Mouse (Mus musculus): ENCODE results near the gene Prrx1.

Gene Prrx1

DNA sequence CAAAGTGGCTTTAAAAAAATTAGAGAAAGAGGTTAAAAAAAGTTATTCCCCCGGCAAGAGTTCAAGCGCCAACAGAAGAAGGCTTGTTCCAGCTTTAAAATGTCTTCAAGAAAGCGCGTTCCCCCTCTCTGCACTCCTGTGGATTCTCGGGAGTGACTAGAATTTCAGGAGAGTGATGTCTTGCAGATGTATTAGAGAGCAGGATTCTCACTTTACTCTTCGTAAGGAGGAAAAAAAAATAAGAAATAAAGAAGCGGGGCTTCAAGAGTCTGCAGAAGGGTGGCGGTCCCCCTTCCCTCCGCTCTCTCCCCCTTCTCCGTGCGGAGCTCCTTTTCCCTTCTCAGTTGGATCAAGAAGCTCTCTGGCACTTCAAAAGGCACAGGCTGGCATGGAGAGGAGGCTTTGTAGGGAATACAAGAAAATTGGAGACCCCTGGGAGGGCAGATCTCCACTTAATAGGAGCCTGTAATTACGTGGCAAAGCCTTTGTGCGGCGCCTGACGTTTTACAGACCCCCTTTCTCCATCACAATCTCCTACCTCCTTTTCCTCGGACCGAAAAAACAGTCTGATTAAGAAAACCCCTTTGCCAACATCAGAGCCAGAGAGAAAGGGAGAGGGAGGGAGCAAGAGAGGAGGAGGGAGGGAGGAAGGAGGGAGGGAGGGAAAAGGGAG, at the start of gene Prrx1:
Gene Prrx1, minus strand, starts transcription at position 610 of the 673 bp plus-strand sequence.
- no peak for ATAC-seq (ENCODE audit: insufficient number of reproducible peaks, low FRiP score, low TSS enrichment)

DNA sequence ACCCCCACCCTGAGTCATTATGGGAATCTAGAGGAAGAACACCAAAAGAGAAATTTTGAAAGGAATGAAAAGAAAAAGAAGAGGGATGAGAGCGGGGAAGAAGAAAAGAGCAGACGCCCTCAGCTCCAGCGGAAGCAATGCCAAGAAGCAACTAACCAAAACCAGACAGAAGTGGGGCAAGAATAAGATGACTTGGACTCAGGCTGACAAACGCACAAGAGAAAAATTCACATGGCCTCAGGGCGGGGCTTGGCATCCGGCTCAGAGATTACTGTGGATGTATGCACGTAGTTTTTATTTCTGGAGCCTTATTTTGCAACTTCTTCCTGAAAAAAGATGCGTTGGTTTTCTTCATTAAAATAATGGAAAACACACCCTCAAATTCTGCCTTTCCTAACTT, 48.7 kb upstream of the Prrx1 start:
- ATAC-seq (ENCODE audit: insufficient number of reproducible peaks, low FRiP score, low TSS enrichment) = no peak

DNA sequence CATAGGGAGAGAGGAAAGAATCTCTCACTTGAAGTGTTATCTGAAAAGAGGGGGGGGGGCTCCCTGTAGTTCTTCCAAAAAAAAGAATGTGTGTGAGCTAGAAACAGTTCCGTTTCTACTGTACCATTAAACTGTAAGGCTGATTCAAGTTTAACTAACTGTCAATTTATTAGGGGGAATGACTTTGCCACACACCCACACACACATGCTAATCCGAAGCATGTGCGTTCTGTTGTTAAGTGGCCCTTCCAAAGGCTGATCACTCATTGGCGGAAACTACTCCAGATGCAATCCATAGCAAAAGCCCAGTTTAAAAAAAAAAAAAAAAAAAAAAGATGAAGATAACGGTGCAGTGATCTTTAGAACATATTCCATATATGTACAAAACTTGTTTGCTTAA, 47.9 kb upstream of the Prrx1 start:
- no peak for ATAC-seq (ENCODE audit: insufficient number of reproducible peaks, low FRiP score, low TSS enrichment)

DNA sequence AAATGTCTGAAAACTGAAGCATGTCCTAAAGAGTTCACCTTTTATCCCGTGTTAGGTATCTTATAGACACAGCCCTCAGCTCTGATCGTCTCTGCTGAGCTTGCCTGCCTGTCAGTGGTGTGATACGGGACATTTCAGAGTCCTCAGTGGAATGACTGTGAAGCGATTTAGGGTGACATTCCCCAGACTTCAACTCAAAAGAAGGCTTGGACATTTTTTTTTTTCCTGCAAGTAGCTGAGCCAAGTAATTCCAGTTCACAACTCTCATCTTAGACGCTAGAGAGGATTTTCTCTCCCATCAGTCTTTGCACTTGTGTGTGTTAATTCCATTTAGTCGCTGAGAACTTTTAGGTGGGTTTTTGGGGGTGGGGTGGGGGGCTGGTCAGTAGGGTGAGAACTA, 47.3 kb upstream of the Prrx1 start:
- ATAC-seq (ENCODE audit: insufficient number of reproducible peaks, low FRiP score, low TSS enrichment) = no peak

DNA sequence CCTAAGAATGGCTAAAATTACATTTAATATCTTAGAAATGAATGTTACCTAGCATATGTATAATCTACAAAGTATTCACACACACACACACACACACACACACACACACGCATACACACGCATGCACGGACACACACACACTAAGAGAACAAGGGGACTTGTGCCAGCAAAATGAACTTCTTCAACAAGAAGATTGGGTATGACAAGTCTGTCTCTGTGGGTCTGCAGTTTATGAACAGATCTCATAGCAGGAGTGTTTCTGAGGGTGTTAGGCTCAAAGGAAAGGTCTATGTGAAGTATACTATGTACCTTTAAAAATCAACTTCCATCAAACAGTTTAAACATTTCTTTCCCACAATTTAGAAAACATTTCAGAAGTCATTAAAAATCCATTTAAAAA, 46.0 kb upstream of the Prrx1 start:
- no peak for ATAC-seq (ENCODE audit: insufficient number of reproducible peaks, low FRiP score, low TSS enrichment)

DNA sequence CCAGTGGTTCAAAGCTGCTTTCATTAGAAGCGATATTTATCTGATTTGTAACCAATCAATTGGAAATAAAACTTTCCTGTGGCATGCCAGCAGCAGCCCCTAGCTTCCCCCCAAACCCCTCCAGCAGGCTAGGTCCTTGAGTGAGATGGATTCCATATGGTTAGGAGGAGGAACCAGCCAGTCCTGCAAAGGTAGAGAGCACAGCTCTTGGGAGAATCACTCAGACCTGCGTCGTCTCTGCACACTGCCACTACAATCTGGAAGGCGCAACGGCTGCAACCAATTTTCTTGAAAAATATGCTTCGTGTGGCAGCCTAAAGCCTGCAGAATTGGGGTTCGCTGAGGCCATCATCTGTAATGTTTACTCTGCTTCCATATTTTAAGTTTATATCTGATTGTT, 44.7 kb upstream of the Prrx1 start:
- ATAC-seq (ENCODE audit: insufficient number of reproducible peaks, low FRiP score, low TSS enrichment) = no peak

DNA sequence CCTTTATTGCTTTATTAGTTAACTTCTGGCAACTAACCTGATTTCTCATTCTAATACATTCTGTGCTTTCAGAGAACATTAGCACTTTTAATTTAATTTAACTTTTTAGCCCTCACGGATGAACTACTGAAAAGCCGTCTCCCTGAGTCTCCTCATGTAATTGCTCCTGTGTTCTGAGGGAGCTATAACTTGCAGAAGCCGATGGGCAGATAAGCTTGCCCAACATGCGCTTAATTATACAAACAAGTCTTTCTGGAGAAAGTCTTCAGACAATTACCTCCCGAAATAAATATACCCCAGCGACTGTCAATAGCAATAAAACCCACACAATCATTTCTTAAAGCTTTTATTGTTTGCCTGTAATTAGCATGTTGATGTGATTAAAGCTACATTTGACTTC, 44.2 kb upstream of the Prrx1 start:
- ATAC-seq (ENCODE audit: insufficient number of reproducible peaks, low FRiP score, low TSS enrichment) = no peak

DNA sequence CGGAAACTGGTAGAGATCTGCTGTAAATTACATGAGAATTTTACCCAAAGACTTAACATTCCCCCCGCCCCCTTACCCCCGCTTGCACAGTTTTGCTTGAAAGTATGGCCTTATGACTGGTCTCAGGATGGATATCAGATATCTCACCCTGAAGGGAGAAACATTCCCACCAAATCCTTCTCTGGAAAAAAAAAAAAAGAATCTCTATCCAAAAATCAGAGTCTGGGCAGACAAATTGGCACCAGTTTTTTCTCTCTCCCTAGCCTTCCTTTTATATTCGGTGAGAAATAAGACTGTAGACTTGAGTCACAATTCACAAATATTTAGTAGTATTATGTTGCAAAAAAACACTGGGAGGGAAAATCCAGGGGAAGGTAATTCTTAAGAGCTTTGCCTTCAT, 42.7 kb upstream of the Prrx1 start:
- no peak for ATAC-seq (ENCODE audit: insufficient number of reproducible peaks, low FRiP score, low TSS enrichment)

DNA sequence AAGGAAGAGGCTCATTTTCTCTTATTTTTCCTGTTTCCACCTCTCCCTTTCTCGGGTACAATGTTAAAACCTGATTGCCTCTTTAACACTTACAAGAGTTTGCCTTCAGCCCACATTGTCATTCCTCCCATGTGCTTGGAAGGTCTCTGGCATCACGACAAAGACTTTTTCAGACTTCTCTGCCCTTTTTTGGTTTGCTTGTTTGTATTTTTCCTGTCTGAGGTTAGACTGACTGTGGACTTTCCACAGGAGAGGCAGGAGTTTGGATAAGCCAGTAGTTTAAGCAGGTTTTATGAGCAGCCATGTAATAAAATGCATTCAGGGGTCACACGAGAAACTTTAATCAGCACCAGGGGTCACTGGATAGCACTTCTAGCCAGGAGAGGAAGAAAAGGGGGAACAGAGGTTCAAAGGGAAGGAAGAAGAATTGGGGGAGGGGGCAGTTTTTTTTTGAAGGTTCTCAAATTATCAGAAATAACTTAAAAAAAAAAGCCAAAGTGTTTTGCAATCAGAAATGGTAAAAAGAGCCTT, 42.2 kb upstream of the Prrx1 start:
- no peak for ATAC-seq (ENCODE audit: insufficient number of reproducible peaks, low FRiP score, low TSS enrichment)

DNA sequence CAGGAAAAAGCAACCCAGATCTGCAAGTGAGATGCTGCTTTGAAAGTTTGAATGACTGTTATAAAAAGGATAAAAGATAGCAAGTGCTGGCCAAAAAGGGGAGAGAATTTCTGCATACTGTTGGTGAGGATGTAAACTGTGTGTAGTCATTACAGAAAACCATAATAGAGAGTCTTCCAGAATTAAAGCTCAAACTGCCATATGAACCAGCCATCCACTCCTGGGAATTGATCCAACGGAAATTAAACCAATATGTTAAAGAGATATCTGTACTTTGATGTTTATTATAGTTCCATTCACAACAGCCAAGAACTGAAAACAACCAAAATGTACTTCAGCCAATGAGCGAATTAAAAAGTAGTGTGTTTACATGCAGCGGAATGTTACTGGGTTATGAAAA, 37.5 kb upstream of the Prrx1 start:
- ATAC-seq (ENCODE audit: insufficient number of reproducible peaks, low FRiP score, low TSS enrichment) = no peak

DNA sequence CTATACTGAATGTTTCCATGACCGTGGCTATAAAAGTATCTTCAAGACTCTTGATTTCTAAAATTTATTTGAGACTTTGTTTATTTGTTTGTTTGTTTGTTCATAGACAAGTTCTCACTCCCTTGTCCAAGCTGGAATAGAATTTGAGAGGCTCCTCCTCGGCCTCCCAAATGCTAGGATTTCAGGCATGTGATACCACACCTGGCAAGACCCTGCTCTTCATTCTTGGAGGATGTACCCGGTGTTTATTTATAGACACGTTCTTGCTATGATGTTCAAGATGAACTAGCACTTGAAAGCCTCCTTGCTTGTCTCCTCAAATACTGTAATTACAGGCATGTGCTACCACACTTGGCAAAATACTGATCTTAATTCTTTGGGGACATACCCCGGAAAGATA, 32.0 kb upstream of the Prrx1 start:
- ATAC-seq (ENCODE audit: insufficient number of reproducible peaks, low FRiP score, low TSS enrichment) = no peak

DNA sequence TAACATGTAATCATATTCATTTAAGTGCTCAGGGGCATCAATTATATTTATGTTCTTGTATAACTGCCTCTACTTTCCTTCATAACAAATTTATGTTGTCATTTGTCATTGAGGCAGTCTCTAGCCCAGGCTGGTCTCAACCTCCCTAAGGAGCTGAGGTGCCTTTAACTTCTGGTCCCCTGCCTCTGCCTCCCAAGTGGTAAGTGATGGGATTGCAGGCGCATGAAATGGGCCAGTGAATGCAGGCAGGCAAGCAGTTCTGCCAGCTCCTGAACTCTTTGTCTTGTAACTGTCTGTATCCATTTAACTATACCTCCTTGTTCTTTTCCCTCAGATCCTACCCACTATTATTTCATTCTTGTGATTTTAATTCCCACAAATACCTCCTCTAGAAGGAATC, 31.4 kb upstream of the Prrx1 start:
- no peak for ATAC-seq (ENCODE audit: insufficient number of reproducible peaks, low FRiP score, low TSS enrichment)

DNA sequence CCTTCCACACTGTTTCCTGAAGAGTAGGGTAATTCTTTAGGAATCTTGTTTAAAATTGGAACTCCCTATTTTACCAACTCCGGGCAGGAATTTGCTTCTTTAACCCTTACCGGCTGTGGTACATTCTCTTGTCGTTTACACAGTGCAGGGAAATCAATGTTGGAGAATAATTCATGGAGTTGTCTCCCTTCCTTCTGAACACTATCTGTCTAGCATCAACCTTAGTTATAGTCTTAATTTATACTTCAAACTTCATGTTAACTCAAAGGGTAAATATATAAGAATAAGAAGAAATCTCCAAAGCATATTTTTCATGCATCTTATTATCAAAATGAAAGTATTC, 25.7 kb upstream of the Prrx1 start:
- ATAC-seq (ENCODE audit: insufficient number of reproducible peaks, low FRiP score, low TSS enrichment) = no peak

DNA sequence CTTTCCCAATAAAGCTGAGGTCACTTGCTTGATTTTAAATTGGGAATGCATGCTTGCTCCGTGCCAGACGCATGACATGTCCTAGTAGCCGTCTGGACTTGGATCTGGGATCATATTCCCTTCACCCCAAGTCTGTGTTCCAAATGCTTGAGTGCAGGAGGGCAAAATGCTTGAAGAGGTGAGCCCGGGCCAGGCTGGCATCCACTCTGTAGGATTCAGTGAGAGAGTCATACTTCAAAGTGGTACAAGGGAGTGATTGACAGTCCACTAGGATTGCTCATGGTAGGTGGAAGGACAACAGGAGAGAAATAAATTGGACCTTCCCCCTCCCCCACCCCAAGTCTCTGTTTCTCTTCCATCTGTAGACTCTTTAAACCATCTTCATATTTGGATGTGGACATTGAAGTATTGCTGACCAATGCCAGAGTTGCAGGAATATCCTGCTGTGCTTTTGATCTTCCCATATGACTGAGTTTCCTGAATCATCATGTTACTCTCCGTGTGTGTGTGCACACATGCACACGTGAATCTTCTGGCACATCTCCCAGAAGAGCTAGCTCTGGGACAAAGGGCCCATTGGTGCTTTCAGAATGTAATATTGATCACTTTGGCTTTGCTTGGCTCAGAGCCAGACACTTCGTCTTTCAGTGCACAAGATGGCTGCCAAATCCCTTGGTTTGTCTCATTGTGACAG, 25.2 kb upstream of the Prrx1 start:
- no peak; the same call in 1 of the 2 replicates for ATAC-seq (ENCODE audit: insufficient number of reproducible peaks, low FRiP score, low TSS enrichment)

DNA sequence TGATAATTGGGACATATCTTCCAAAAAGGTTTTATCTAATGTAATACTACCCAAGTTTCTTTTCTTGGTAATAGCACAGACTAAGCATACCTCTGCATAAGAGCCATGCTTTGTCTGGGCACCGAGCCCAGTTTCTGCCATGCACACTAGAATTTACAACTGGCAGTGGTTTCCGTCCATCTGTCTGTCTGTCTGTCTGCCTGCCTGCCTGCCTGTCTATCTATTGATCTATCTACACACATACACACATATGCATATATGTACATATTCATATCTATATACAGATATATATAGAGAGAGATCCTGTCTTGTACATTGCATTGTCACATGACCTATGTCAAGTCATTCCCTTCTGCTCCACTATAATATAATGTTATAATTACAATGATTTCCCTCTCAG, 24.3 kb upstream of the Prrx1 start:
- no peak for ATAC-seq (ENCODE audit: insufficient number of reproducible peaks, low FRiP score, low TSS enrichment)

DNA sequence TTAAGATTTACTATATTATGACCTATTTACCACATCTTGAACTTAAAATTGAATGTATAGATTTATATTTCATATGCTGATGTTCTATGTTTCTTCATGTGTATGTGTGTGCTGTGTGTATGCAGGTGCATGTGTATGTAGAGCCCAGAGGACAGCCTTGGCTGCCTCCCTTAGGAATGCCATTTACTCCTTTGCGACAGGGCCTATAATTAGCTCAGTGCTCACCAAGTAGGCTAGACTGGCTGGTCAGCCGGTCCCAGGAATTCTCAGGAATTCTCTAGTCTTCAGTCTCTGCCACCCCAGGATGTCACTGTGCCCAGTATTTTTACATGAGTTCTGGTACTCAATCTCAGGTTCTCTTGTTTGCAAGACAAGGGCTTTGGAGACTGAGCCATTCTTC, 13.8 kb upstream of the Prrx1 start:
- no peak for ATAC-seq (ENCODE audit: insufficient number of reproducible peaks, low FRiP score, low TSS enrichment)

DNA sequence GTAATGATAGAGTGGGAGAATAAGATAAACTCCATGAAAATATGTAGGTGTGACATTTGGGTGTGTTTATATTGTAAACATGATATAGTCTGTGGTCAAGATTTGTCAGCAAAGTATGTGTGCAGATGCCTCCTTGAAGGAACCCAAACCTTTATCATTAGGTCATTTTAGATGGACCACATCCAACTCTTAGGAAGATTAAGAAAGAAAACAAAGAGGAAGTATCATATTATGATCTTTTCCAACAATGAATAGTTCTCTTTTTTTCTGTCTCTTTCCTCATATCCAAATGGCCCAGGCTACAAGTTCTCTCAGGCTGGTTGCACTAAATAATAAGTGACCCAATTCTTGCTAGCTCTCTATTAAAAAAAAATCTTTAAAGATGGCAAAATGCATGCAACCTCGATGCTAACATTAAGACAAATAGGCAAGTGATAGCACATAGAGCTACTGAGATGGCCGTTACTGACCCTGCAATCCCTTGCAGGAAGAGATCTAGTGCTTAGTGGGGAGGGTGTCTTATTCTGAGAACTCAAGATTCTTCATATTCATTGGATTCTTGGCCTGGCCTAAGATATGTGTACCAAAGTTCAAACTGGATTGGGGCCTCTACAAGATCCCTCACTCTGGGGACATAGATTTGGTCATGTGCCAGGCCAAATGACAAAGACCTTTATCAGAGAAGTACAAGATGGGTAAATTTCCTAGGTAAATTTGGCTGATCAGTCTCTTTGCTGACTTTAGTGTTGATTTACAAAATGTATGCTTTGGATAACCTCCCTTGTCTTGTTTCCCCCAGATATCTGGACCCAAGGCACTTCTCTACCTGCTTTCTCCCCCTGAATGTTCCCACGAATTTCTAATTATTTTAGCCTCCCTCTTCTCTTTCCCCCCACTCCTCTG, 6.4 kb upstream of the Prrx1 start:
- ATAC-seq (ENCODE audit: insufficient number of reproducible peaks, low FRiP score, low TSS enrichment) = no peak

DNA sequence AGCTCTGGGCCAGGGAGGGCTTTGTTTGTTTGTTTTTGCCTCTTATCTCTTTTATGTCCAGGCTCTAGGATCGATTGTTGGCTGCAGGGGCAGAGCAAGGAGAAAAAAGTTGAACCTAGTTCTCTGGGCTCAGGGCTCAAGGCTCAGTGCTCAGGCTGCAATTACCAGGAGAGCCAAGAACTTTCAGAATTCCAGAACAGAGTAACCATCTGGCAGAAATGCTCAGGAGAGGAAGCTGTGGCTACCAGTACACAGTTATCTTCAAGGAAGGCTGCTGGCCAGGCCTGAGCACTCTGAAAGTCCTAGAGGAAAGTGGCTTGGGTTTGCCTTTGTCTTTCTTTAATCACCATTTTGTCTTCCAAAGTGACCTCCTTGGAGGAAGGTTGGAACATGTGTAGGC, 3.4 kb upstream of the Prrx1 start:
- no peak for ATAC-seq (ENCODE audit: insufficient number of reproducible peaks, low FRiP score, low TSS enrichment)

DNA sequence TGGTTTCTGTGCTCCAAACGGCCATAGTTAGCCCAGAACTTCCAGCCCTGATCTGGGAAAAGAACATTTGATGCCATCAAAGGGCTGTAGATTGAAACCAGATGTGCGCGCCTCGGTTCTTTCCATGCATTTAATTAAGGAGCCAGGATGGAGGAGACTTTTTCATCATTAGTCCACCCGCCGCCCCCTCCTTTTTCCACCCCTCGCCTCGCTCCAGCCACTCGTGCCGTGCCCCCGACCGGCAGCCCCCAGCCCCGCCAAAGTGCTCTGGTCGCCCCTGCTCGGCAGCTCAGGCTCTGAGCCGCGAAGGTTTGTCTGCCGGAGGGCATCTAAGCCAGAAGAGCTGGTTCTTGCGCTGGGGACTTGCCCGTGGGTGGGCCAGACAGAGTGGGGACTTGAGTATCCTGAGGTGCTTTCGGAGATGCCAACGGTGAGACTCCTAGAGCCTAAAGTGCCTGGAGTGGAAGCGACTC, 1.4 kb upstream of the Prrx1 start:
- ATAC-seq (ENCODE audit: insufficient number of reproducible peaks, low FRiP score, low TSS enrichment) = no peak

DNA sequence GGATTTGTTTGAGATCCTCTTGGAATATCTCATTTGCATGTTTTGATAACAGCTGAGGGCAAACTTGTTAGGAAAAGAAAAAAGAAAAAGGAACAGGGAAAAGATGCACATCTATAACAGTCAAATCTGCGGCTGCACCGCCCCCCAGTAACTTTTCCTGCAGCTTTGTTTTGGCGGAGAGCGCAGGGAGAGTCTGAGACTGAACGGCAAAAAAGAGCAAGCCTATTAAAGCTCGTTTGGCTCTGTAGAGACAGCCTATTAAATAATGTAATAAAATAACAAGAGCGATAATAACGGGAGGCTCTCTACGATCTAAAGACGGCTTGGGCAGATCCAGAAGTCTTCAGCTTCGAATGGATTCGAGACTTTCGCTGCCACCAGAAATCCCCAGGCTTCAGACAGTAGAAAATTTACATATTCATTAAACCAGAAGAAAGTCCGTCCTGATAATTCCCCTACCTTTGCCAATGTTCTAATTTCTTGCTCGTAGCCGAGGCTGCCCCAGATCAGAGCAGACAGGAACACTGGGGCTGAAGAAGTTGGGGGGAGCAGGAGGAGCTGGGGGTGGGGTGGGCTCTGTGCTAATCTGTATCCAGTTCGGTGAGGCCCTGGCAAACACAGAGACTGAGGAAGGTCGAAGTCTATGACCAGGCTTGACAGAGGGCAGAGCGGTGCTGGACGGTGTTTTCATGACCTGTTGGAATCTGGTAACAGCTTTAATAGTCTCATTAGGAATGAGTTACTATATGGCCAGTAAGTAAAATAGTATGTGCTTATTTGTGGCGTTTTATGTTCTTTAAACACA, 613 bp upstream of the Prrx1 start:
- no peak for ATAC-seq (ENCODE audit: insufficient number of reproducible peaks, low FRiP score, low TSS enrichment)

Measured in cerebellum, adult (tissue).